Mouse (Mus musculus) E14TG2a.4 (cell line): ENCODE data around the gene Gm10643.
A peak's percentile ranks its signal among the peaks of the same experiment; 100 is the strongest.

Experiments used
- H3K27me3 ChIP-seq: 2 replicates; pipeline ENCODE4 v1.6.1; 2014; ENCODE audit warnings: low read length, control low read depth; ENCODE audit not compliant: insufficient read depth
- H3K36me3 ChIP-seq: 2 replicates; pipeline ENCODE4 v1.6.1; 2014; ENCODE audit warnings: low read length, control low read depth; ENCODE audit not compliant: insufficient read depth
- H3K4me1 ChIP-seq: replicated peaks from 2 replicates; pipeline ENCODE4 v1.6.1; 2014; ENCODE audit warnings: low read depth, low read length, control low read depth
- H3K4me3 ChIP-seq: replicated peaks from 2 replicates; pipeline ENCODE4 v1.5.1; 2014; ENCODE audit warnings: mild to moderate bottlenecking, low read length
- H3K9me3 ChIP-seq: 2 replicates; pipeline ENCODE4 v1.6.1; 2014; ENCODE audit warnings: low read length, control low read depth
- CTCF ChIP-seq: conservative IDR thresholded peaks from 2 replicates; pipeline ENCODE4 v1.5.1; 2014; ENCODE audit warnings: low read length
- NANOG ChIP-seq: IDR thresholded peaks from 2 replicates; pipeline ENCODE4 v1.6.1; 2014; ENCODE audit warnings: borderline replicate concordance, low read length, mixed read lengths
- POU5F1 ChIP-seq: IDR thresholded peaks from 2 replicates; pipeline ENCODE4 v1.6.1; 2014; ENCODE audit warnings: low read length, borderline replicate concordance

The Gm10643 gene

GRCm38 (mm10) chr8:84098376-84098775, 33.4 kb upstream of the Gm10643 start:
- TF ChIP-seq NANOG, result no peak
- TF ChIP-seq POU5F1, result no peak
- TF ChIP-seq CTCF, result no peak
- Histone ChIP-seq H3K27me3 (no peaks in the 10 kb centered on the region), H3K4me1 (peaks cover 77% of the 10 kb centered on the region), H3K9me3 (no peaks in the 10 kb centered on the region), H3K4me3 (no peak overlapping the region), H3K36me3 (peaks cover 93% of the 10 kb centered on the region)

DNA sequence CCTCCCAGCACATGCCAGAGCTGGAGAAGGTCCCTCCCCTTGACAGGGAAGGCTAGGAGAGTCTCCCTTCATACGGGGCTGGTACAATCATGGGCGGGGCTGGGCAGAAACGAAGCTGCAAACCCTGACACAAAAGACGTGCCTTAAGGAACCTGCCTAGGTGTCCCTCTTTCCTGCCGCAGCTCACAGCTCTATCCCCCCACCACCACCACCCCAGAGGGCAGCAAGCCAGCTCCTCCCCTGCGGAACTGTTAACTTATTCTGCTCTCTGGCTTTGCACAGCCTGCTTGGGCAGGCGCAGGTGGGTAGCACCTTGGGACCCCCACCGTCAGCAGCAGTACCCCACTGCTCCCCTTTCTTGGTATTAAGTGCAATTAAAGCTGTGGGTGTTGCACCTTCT, 31.1 kb upstream of the Gm10643 start:
- no peak for TF ChIP-seq NANOG
- TF ChIP-seq CTCF, result no peak
- no peak for TF ChIP-seq POU5F1
- Histone ChIP-seq H3K9me3 (no peaks in the 10 kb centered on the region), H3K36me3 (peaks cover 96% of the 10 kb centered on the region), H3K4me3 (no peak overlapping the region), H3K27me3 (no peaks in the 10 kb centered on the region), H3K4me1 (peaks cover 67% of the 10 kb centered on the region)

GRCm38 (mm10) chr8:84090585-84090984, 25.6 kb upstream of the Gm10643 start:
- H3K36me3 ChIP-seq, result peaks cover 91% of the 10 kb centered on the region
- TF ChIP-seq NANOG (no peak), CTCF (no peak), POU5F1 (no peak)
- H3K4me3 ChIP-seq, result no peak overlapping the region
- peaks cover 40% of the 10 kb centered on the region for H3K4me1 ChIP-seq
- no peaks in the 10 kb centered on the region for H3K9me3 ChIP-seq
- no peaks in the 10 kb centered on the region for H3K27me3 ChIP-seq

DNA sequence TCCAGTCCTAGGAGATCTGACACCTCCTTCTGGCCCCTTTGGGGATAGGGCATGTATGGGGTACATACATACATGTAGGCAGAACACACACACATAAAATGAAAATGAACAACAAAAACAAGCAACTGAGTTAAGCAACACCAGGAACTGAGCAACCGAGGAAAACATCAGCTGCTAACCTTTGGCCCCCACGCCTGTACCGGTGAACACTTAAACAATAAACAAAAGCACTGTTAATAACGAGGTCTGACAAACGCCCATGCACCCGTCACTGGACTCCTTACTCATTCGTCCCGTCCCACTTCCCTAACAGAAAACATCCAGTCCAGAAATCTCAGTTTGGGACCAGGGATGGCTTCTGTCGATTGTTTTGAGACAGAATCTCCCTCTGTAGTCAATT, 24.3 kb upstream of the Gm10643 start:
- H3K27me3 ChIP-seq, result no peaks in the 10 kb centered on the region
- no peaks in the 10 kb centered on the region for H3K9me3 ChIP-seq
- H3K36me3 ChIP-seq, result peaks cover 86% of the 10 kb centered on the region
- no peak for TF ChIP-seq NANOG
- no peak for TF ChIP-seq CTCF
- no peak for TF ChIP-seq POU5F1
- no peak overlapping the region for H3K4me3 ChIP-seq
- H3K4me1 ChIP-seq, result peaks cover 40% of the 10 kb centered on the region

GRCm38 (mm10) chr8:84087821-84088220, 22.9 kb upstream of the Gm10643 start:
- Histone ChIP-seq H3K9me3 (no peaks in the 10 kb centered on the region), H3K27me3 (no peaks in the 10 kb centered on the region), H3K4me1 (peaks cover 44% of the 10 kb centered on the region), H3K36me3 (peaks cover 86% of the 10 kb centered on the region), H3K4me3 (no peak overlapping the region)
- TF ChIP-seq POU5F1, result no peak
- no peak for TF ChIP-seq CTCF
- no peak for TF ChIP-seq NANOG

- no peak for TF ChIP-seq POU5F1
- TF ChIP-seq CTCF, result no peak
- no peak for TF ChIP-seq NANOG
- H3K4me3 ChIP-seq, result no peak overlapping the region
These were observed 22.2 kb upstream of the Gm10643 start for GRCm38 (mm10) chr8:84087156-84087555.

GRCm38 (mm10) chr8:84084341-84085115, 19.6 kb upstream of the Gm10643 start:
- peak overlapping the region; percentile 77 for H3K4me3 ChIP-seq
- no peaks in the 10 kb centered on the region for H3K27me3 ChIP-seq
- no peak for TF ChIP-seq POU5F1
- no peak for TF ChIP-seq CTCF
- TF ChIP-seq NANOG, result no peak
- H3K9me3 ChIP-seq, result no peaks in the 10 kb centered on the region
- H3K36me3 ChIP-seq, result peaks cover 85% of the 10 kb centered on the region
- H3K4me1 ChIP-seq, result peaks cover 37% of the 10 kb centered on the region

More at GRCm38 (mm10) chr8:84087156-84087555, 22.2 kb upstream of the Gm10643 start:
- H3K4me1 ChIP-seq, result peaks cover 38% of the 10 kb centered on the region
- no peaks in the 10 kb centered on the region for H3K27me3 ChIP-seq
- H3K9me3 ChIP-seq, result no peaks in the 10 kb centered on the region
- H3K36me3 ChIP-seq, result peaks cover 86% of the 10 kb centered on the region

DNA sequence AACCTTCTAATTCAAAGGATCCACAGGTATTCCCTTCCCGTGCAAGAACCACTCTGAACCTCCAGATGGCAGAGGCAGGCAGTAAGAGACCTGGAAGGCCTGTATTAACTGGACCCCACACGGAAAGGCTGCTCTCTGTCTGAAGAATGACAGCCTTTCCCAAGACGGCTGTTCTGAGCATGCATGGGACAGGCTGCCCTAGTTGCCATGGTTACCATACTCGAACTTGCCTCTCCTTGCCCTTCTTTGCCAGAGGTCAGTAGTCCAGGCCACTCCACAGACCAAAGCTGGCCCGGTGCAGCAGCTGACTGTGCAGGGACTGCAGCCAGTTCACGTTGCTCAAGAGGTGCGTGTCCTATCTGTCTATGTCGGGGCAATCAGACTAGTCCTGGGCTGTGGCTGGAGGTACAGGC, 18.9 kb upstream of the Gm10643 start:
- TF ChIP-seq NANOG, result no peak
- peaks cover 37% of the 10 kb centered on the region for H3K4me1 ChIP-seq
- H3K36me3 ChIP-seq, result peaks cover 85% of the 10 kb centered on the region

DNA sequence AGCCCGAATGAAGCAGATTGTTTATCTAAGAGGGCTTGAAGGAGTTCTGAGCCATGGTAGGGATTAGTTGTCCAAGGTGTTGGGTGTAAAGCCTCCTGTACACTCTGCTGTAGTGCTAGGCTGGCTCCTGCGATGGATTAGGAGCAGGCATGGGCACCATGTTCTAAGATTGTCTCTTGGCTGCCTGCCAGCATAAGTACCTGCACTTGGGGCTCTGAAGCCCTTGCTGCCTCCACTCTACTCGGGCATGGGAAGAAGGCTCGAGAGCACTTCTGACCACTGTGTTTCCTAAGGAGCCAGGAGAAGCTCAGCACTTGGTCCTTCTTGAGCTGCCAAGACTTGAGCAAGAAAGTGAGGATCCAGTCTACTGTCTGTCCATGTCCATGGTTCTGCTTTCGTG, 14.3 kb upstream of the Gm10643 start:
- no peaks in the 10 kb centered on the region for H3K9me3 ChIP-seq
- TF ChIP-seq POU5F1 (no peak), CTCF (no peak), NANOG (no peak)

More for the DNA sequence above, 18.9 kb upstream of the Gm10643 start:
- Histone ChIP-seq H3K9me3 (no peaks in the 10 kb centered on the region), H3K27me3 (no peaks in the 10 kb centered on the region), H3K4me3 (peak overlapping the region; percentile 77)

More for the DNA sequence above, 14.3 kb upstream of the Gm10643 start:
- H3K36me3 ChIP-seq, result peaks cover 87% of the 10 kb centered on the region
- H3K4me3 ChIP-seq, result no peak overlapping the region
- no peaks in the 10 kb centered on the region for H3K27me3 ChIP-seq
- peaks cover 35% of the 10 kb centered on the region for H3K4me1 ChIP-seq
